13 mouse cellular contexts compared by ENCODE assay signal in the genomic region with DNA sequence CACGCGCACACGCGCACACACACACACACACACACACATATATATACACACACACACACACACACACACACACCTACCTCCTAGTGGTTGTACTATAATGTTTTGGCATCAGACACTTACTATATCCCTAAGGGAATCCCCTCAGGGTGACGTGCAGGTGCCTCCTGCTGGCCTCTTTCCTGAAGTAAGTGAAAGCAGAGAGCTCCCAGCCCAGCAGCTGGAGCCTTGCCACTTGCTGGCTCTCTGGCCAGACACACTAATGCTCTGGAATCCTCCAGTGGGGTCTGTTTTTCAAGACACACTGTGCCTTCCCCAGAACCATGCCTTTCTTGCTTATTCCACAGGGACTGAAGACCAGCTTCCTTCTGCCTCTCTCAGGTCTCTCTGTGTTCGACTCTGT. TPM values are rescaled to one million over a fixed set of nuclear protein-coding genes. Genes with fewer than 3 reads are reported as not detected.
DNase-seq lines count a peak whose midpoint lies in the region; ATAC-seq and TF ChIP-seq lines count a peak whose summit lies in the region.
"Had no signal": no experiment of that assay in that cellular context is flagged by ENCODE, and none has a peak within 500 bp of the region (broad histone marks: within the 10 kb centered on the region; RNA-seq: fewer than 3 reads in every experiment).

No protein-coding gene starts in this region.

- no peak overlapping the region for H3K4me3 ChIP-seq in forebrain, postnatal 0 days (ENCODE audit: low read depth, low read length)
- H3K4me3 ChIP-seq in forebrain, embryonic 15.5 days: no peak overlapping the region
- no peak overlapping the region for H3K4me3 ChIP-seq in layer of hippocampus, adult 2 months
- no peak overlapping the region for H3K4me3 ChIP-seq in left cerebral cortex, adult 2 months

- H3K9ac ChIP-seq in forebrain, postnatal 0 days: no peak overlapping the region
- H3K9ac ChIP-seq in forebrain, embryonic 15.5 days (replicated peaks): no peak overlapping the region

- POLR2A ChIA-PET in Patski (lab: Charles Lee): interaction anchor here (0.6 to 1.6 kb wide), 2 partner anchors 15 to 129 kb away, joined by 3 read pairs; no protein-coding TSS in a partner anchor

- 83% methylated on average over 6 of the region's 6 CpGs for WGBS in forebrain, postnatal 0 days
- 82% methylated on average over 6 of the region's 6 CpGs for WGBS in forebrain, embryonic 15.5 days

- no peak for DNase-seq in forebrain, postnatal 0 days
- no peak for DNase-seq in layer of hippocampus, adult 2 months (ENCODE audit: low spot score in 2 of 2)
- DNase-seq in layer of hippocampus, postnatal 36 days: no peak
- DNase-seq in Patski (ENCODE audit: low read depth, low spot score): peak; percentile 54
- DNase-seq in gastrocnemius, postnatal 25 days: peak; percentile 49
- DNase-seq in left cerebral cortex, postnatal 36 days (ENCODE audit: low spot score in 2 of 2): no peak
- no peak for DNase-seq in left cerebral cortex, adult 2 months (ENCODE audit: extremely low spot score in 1 of 2, low spot score in 2 of 2)
- DNase-seq: cerebellum, adult 8-10 months; kidney, adult 18-20 months; spleen, adult 18-20 months; thymus, adult 2 months had no signal

- H3K27ac ChIP-seq in forebrain, postnatal 0 days (ENCODE audit: low read depth, low read length): 0 out of 2 replicates have a peak overlapping the region, but pooled peaks have one; percentile 15
- H3K27ac ChIP-seq in forebrain, embryonic 15.5 days (replicated peaks): no peak overlapping the region
- peak overlapping the region; percentile 8; the same call in 1 of the 2 replicates for H3K27ac ChIP-seq in layer of hippocampus, adult 2 months
- H3K27ac ChIP-seq in left cerebral cortex, adult 2 months: no peak overlapping the region
- H3K27ac ChIP-seq: macrophage had no signal

- intact Hi-C loops in left cerebral cortex, postnatal 36 days (cut with DNase I): loop anchor here (5.0 kb wide), 1 partner anchor 45 kb away; no protein-coding TSS in a partner anchor
- intact Hi-C loops in left cerebral cortex, adult 2 months (cut with DNase I): no loop called here

- ATAC-seq in forebrain, postnatal 0 days: no peak
- no peak for ATAC-seq in forebrain, embryonic 15.5 days (replicated peaks)
- ATAC-seq in Patski: no peak

- in situ Hi-C loops in Patski (cut with MboI; ENCODE audit: low pct_unique_long_range_greater_than_20kb): no loop called here

- peaks cover 3% of the 10 kb centered on the region; the same call in 1 of the 2 replicates for H3K36me3 ChIP-seq in forebrain, postnatal 0 days (ENCODE audit: insufficient read depth)
- no peaks in the 10 kb centered on the region for H3K36me3 ChIP-seq in forebrain, embryonic 15.5 days

- no peaks in the 10 kb centered on the region for H3K9me3 ChIP-seq in forebrain, postnatal 0 days (ENCODE audit: low read length)
- no peaks in the 10 kb centered on the region for H3K9me3 ChIP-seq in forebrain, embryonic 15.5 days

- TF ChIP-seq CTCF in forebrain, postnatal 0 days (IDR thresholded peaks at IDR 0.05; ENCODE audit: low read depth): peak; percentile 15; the same call in 1 of the 2 replicates
- TF ChIP-seq CTCF in layer of hippocampus, adult 2 months (conservative IDR thresholded peaks at IDR 0.05): no peak
- TF ChIP-seq CTCF in Patski (IDR thresholded peaks at IDR 0.05): no peak
- no peak for TF ChIP-seq CTCF in left cerebral cortex, adult 2 months (IDR thresholded peaks at IDR 0.05)

- no peaks in the 10 kb centered on the region for H3K27me3 ChIP-seq in forebrain, postnatal 0 days (ENCODE audit: insufficient read depth, low read length)
- no peaks in the 10 kb centered on the region for H3K27me3 ChIP-seq in forebrain, embryonic 15.5 days
- H3K27me3 ChIP-seq in Patski: no peaks in the 10 kb centered on the region

- CTCF ChIA-PET in Patski (lab: Charles Lee): interaction anchor here (1.2 to 2.0 kb wide), 3 partner anchors 12 to 38 kb away, joined by 3 to 6 read pairs (median 5); no protein-coding TSS in a partner anchor

- no peak overlapping the region for H3K4me2 ChIP-seq in forebrain, postnatal 0 days (ENCODE audit: low read depth)
- H3K4me2 ChIP-seq in forebrain, embryonic 15.5 days (replicated peaks): no peak overlapping the region

- H3K4me1 ChIP-seq in forebrain, postnatal 0 days (ENCODE audit: insufficient read depth): 0 out of 2 replicates have a peak, but pooled peaks cover 3% of the 10 kb centered on the region
- H3K4me1 ChIP-seq in forebrain, embryonic 15.5 days: no peaks in the 10 kb centered on the region

RNA-seq across cellular contexts. Expression of a gene that starts 48.8 kb away (rescaled TPM):
- total RNA-seq in forebrain, postnatal 0 days (2014; rRNA removed): 45.6 and 70.6 TPM in 2 replicates
- 9.5 and 14.1 TPM in 2 replicates for polyA plus RNA-seq in forebrain, postnatal 0 days (2015; fragmentation: Nextera tagmentation; extraction: Ambion mirVana)
- 17.3 and 18.8 TPM in 2 replicates for polyA plus RNA-seq in forebrain, embryonic 15.5 days (2015; fragmentation: Nextera tagmentation; extraction: Ambion mirVana)
- total RNA-seq in layer of hippocampus, adult 2 months (2021): 10 to 100 TPM; 62.7 to 64.0 TPM
- total RNA-seq in layer of hippocampus, postnatal 36 days (2021): 10 to 100 TPM; 57.8 to 61.7 TPM
- polyA plus RNA-seq in Patski (2021): 71.3 TPM
- 1 to 10 TPM; 6.7 to 7.0 TPM for total RNA-seq in gastrocnemius, postnatal 25 days (2021)
- total RNA-seq in left cerebral cortex, postnatal 36 days (2021): 10 to 100 TPM; 24.8 to 42.8 TPM
- total RNA-seq in left cerebral cortex, adult 2 months (2021): 10 to 100 TPM; 31.6 to 41.9 TPM

Comparison
In these comparisons a context has a peak if more than half of its experiments do, and no peak if none do; other contexts are left out.
1. H3K27ac ChIP-seq: peak in forebrain, postnatal 0 days (single experiment) and layer of hippocampus, adult 2 months (single experiment); none in forebrain, embryonic 15.5 days (single experiment) and left cerebral cortex, adult 2 months (single experiment).
2. DNase-seq: peak in Patski (single experiment) and gastrocnemius, postnatal 25 days (single experiment); none in forebrain, postnatal 0 days (single experiment), layer of hippocampus, adult 2 months (0 of 2), layer of hippocampus, postnatal 36 days (0 of 2), left cerebral cortex, postnatal 36 days (0 of 2) and left cerebral cortex, adult 2 months (0 of 2).